Mouse (Mus musculus): ENCODE results near the gene S1pr1. TPM values are rescaled to one million over a fixed set of nuclear protein-coding genes. Genes with fewer than 3 reads are reported as not detected.

The S1pr1 gene
- total RNA-seq, 4 experiments from 2014 or later, result 14.7 to 17.5 (median 15.3) TPM

DNA sequence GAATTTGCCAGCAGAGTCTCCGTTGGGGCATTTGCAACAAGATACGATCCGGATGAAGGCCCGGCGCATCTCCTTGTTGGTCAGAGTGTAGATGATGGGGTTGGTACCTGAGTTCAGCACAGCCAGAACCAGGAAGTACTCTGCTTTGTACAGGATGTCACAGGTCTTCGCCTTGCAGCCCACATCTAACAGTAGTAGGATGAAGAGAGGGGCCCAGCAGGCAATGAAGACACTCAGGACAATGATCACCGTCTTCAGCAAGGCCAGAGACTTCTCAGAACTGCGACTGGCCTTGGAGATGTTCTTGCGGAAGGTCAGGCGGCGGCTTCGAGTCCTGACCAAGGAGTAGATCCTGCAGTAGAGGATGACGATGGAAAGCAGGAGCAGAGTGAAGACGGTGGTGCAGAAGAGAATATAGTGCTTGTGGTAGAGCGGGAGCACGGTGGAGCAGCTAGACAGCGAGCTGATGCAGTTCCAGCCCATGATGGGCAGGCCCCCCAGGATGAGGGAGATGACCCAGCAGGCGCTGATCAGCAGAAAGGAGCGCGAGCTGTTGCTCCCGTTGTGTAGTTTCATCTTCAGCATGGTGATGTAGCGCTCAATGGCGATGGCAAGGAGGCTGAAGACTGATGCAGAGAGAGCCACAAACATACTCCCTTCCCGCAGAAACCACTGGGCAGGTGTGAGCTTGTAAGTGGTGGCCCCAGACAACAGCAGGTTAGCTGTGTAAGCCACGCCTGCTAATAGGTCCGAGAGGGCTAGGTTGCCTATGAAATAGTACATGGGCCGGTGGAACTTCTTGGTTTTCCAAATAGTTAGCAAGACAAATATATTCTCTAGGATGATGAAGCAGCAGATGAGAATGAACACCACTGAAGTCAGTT, 2.7 kb downstream of the S1pr1 start:
- no peak for DNase-seq

DNA sequence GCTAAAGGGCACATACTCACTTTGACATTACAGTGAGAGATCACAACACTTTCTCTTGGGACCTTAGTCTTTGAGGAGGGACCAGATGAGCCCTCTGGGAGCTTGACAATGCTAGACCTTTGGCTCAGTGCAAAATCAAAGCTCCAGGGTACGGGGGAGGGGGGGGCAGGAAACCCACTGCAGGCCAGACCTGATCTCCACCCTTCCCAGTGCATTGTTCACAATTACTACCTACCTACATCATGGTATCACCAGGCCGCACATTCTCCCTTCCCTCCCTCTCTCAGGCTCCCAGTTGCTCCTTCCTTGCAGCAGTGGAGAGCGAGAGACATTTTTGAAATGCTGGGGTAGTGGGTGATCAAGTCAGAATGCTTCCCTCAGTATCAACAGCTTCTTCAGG, 3.5 kb downstream of the S1pr1 start:
- no peak for DNase-seq

DNA sequence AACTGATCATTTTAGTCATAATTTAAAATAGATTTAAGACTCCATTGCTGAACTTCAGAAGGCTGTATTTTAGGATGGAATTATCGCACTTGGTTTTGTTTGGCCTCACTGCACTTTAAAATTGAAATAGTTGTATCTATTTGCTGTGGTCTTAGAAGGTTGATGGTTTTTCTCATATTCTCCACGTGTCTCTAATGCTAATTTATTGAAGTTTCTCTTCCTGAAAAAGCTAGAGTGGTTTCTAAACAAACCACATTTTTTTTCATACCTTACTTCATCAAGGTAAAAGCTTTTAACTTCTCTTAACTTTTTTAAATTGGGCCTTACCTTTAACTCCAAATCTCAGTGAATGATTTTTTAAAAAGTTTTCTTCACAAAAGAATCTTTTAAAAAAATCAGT, 4.8 kb downstream of the S1pr1 start:
- no peak for DNase-seq

DNA sequence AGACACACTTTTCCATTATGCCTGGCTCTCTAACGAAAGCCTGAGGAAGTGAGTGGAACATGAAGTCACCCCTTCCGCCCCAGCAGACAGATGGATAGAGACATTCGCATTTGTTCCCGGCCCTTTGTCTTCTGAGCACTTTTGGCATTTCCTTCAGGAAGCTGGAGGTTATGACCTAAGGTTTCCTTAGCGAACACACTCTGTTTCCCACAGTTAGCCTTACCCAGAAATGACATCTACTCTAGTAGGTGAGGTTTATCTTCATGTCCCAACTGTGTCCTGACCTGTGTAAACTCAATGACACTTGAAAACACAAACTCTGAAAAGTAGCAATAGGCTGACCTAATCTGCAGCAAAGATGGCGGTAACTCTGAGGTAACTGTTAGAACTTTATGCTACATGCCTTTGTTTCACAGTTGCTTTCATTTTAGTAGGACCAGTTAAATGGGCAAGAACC, 5.7 kb downstream of the S1pr1 start:
- DNase-seq, result peak; percentile 49

DNA sequence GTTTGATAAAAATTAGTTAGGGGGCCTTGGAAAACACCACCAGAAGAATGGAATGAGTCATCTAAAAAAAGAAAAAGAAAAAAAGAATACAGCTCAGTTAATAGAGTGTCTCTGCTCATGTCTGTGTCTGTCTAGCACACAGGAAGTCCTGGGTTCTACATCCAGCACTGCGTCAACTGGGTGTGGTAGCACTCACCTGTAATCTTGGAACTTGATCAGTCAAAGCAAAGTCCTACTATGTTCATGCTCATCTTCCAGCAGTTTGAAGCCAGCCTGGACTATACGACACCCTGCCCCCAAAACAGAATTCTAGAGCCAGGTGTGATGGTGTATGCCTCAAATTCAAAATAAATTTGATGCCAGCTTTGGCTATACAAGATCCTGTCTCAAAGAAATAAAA, 8.1 kb downstream of the S1pr1 start:
- DNase-seq, result no peak

DNA sequence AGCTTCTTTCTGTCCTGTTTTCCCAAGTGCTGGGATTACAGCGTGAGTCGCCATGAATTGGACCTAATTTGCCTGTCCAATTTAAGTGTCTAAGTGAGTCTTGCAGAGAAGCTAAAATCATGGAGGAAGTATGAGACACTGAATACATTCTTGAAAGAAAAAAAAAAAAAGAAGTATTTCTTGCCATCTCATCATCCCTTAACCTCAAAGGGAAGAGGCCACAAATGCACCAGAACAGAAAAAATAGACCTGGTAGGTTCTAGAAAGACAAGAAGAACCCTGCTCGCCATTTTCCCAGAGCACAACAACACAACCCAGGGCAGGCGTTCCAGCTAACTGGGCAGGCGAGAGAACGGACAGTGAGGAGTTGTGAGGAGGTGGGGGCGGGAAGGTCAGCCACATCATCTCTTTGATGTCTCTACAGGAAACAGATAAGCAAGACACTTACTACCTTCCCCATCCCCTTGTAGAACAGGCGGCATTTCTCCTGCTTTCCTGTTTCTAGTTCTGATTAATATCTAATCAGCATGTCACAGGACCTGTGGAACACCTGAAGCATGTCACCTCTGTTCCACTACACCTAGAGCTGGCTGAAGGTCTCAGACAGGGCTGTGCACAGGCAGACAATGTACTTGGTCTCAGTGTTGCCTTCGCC, 10.5 kb downstream of the S1pr1 start:
- no peak for DNase-seq

DNA sequence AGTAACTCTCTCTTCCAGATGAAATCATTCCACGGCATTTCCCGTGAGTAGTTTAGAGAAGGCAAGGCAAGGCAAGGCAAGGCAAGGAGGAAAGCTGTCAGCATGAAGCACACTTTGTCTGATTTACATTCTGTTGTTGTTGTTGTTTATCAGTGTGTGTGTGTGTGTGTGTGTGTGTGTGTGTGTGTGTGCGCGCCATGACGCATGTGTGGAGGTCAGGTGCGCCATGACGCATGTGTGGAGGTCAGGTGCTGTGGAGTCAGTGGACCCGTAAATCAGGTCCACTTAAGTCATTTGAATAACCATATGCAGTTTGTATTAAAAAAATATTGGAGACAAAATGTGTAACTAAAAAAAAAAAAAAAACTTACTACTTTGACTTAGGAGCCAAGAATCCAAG, 11.2 kb downstream of the S1pr1 start:
- no peak for DNase-seq

DNA sequence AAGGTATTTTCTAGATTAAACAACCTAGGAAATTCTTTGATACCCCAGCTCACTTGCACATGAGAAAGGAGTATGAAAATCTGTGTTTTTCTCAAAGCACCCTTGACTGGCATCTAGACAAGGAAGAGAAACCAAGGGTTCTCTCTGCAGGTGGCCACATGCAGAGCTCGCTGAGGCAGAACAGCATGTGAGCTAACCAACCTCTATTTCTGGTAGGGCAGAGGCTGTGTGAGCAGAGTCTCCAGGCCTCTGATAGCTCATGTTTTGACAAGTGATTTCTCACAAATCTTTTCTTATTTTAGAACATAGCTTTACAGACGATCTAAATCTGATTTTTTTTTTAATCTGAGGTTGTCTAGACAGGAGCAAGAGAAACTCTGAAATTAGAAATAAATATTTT, 12.8 kb downstream of the S1pr1 start:
- DNase-seq, result no peak

DNA sequence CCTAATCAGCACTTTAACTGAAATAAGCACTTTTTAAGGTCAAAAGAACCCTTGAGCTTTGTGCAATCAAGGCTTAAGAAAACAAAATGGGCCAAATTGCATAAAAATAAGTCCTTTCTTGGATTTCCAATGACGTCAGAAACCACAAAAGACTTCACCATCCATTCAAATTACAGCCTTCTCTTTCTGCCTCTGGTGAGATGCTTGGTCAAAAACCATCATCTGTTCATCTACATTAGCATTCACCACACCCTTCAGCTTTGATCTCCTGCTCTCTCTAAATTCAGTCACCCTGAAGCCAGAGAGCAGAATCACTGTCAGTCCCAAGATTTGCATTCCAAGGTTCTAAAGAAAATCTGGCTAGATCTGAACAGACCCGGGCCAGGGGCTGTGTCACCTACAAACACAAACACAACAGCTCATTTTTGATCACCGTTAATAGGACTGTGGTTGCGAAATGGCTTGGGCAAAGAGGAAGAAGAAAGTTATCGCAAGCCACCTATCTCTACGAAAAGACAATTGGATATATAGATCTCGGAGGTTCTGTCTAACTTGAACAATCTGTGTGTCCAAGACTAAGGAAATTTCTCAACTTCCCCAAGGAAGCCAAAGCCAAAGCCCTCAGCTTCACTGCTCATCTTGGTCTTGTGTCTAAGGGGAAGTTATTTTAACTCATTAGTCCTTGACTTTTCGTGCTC, 19.5 kb downstream of the S1pr1 start:
- DNase-seq, result no peak

DNA sequence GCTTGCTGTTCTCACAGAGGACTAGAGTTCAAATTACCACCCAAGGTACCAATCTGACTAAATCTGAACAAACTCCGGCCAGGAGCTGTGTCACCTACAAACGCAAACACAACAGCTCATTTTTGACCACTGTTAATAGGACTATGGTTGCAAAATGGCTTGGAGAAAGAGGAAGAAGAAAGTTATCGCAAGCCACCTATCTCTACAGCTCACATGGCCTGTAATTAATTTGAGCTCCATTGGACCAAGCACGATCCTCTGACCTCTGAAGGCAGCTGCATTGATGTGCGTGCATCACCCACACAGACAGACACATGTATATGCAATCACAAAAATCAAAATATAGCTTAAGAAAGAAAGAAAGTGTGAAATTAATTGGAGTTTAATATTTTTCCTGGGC, 20.7 kb downstream of the S1pr1 start:
- DNase-seq, result no peak

DNA sequence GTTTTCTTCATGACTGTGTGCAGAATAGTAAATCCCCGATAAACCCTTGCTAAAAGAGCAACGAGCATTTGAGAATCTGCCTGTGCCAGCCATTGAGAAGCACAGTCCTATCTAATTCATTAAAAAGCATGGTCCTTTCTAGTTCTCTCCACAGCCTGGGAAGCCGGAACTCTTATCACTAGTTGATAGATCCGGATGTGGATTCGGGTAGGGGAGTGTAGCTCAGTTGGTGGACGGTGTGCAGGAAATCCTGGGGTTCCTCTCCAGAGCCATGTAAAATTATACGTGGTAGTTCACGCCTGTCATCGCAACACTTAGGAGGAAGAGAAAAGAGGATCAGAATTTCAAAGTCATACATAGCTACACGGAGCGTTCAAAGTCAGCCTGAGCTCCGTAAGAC, 21.5 kb downstream of the S1pr1 start:
- DNase-seq, result no peak

DNA sequence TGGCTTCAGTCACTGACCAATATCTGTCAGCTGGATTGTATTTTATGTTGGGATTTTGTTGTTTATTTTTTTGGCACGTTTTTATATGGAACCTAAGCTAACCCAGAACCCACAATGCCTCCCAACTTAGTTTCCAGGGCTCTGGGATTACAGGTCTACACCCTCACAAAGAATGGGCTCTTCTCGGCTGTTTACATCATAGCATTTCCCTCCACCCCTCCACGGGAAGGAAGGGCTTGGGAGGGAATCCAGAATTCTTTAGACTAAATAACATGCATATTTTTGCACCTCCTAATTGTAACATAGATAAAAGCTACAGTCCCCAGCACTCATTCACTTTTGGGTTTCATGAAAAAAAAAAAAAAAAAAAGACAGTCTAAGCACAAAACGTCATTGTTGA, 22.0 kb downstream of the S1pr1 start:
- no peak for DNase-seq

DNA sequence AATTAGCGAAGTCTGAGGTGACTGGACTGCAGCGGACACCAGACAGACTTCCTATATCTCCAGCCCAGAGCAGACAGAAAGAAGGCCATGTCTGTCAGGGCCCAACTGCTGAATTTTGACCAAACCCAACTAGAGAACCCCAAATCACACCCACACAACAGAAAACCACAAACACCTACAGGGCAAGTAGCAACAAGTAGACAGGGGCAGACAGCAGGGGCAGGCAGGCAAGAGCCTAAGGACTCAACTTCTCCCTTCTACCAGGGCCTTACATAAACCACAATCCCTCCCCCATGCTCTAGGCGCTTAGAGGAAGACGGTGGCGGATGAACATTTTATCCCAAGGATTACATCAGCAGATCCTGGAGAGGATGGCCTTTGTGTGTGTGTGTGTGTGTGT, 22.5 kb downstream of the S1pr1 start:
- DNase-seq, result no peak

DNA sequence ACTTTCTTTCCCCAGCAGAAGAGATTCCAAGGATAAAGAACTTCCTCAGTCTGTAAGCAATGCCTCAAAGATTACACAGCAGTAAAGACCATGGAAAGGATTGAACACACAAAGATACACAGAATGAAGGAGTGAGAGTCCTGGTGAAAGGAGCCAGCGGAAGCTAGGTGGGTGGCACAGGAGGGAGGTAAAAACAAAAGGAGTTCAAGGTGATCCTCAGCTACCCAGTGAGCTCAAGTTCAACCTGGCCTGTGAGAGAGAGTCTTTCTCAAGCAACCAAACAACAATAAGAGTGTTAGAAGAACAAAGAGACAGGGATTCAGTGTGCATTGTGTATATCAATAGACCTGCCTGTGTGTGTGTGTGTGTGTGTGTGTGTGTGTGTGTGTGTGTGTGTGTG, 25.0 kb downstream of the S1pr1 start:
- DNase-seq, result no peak

DNA sequence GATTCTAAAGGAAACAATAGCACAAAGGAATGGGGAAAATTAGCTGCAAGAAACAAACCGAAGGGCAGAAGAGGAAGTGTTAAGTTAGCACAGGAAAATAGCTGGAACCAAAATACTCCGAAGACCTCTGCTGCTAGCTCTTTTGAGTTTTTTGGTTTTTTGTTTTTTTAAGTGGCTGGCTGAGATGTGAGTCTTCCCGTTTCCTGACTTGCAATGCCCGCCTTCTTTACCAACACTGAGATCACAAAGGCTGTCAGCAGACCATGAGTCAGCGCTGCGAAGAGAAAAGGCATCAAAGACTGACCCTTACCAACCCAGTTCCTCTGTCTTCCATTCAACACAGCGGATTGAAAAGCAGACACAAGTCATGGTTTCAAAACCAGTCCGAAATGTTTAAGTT, 25.5 kb downstream of the S1pr1 start:
- no peak for DNase-seq

DNA sequence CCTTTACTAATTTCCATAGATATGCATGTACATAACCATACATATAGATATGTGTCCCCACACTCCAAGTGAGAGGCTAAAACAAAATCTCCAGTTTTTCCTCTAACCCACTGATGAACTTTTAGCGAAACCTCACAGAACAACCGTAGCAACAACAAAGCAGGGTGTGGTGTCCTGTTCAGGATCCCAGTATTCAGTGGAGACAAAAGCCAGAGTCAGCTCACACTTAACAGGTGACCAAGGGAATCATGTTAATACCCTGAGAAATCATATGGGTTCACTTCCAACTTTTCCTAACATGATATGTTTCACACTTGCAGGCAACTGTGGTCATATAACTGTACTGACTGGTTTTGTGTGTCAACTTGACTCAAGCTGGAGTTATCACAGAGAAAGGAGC, 27.1 kb downstream of the S1pr1 start:
- no peak for DNase-seq

DNA sequence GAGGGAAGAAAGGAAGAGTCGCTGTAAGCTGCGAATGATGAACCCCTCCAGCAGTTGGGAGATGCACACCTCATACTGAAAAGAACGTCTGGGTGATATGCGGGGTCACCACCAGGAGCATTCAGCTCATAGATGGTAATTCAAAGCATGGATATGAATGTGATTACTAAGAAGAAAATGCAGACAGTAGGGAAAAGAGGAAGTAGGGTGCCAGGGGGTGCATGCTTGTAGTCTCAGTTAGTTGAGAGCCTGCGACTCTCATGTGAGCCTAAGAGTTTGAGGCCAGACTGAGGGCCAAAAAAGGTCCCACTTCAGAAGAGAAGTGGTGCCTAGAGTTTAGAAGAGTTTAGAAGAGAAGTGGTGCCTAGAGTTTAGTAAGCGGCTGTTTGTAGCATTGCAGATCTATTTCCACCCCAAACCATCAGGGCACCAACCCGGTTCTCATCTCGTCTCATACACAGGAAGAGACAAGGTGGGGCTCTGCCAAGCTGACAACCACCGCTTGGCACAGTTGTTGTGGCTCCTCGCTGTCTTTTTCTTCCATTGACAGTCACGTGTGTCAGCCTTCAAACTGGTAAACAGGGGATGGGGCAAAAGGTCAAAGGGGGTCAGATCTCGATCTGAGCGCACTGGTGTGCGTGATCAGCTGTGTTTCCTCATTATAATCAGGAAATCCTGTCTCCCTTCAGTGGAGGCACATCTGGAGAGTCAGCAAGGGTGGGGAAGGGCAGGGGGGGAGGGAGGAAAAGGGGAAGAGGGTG, 32.4 kb downstream of the S1pr1 start:
- peak; percentile 20 for DNase-seq

DNA sequence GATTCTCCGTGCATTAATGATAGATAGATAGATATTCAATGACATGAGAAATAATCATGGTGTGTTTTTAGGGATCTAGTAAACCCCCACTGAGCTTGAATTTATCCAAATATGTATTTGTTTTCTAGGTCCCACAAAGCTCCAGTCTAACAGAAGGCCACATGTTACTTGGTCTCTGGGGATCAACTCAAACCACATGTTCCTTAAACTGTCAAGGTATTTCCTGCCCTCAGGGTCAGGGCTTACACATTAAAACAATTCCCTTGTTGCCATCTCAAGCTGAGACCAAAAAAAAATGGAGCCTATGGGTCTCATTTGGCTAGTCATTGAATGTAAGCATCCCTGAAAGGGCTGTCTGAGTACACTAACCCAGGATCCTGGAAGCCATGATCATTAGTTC, 33.7 kb downstream of the S1pr1 start:
- no peak for DNase-seq

DNA sequence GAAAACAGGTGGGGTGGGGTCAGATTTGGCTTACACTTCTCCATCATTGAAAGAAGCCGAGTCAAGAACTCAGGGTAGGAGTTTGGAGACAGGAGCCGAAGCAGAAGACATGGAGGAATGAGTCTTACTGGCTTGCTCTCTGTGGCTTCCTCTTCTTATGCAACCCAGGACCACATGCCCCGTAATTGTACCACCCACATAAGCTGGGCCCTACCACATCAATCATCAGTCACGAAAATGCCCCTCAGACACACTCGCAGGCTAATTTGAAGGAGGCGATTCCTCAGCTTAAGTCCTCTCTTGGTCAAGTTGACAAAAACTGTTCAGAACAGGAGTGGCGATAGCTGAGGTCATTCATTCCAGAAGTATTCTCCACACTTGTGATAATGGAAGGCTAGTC, 35.9 kb downstream of the S1pr1 start:
- no peak for DNase-seq

DNA sequence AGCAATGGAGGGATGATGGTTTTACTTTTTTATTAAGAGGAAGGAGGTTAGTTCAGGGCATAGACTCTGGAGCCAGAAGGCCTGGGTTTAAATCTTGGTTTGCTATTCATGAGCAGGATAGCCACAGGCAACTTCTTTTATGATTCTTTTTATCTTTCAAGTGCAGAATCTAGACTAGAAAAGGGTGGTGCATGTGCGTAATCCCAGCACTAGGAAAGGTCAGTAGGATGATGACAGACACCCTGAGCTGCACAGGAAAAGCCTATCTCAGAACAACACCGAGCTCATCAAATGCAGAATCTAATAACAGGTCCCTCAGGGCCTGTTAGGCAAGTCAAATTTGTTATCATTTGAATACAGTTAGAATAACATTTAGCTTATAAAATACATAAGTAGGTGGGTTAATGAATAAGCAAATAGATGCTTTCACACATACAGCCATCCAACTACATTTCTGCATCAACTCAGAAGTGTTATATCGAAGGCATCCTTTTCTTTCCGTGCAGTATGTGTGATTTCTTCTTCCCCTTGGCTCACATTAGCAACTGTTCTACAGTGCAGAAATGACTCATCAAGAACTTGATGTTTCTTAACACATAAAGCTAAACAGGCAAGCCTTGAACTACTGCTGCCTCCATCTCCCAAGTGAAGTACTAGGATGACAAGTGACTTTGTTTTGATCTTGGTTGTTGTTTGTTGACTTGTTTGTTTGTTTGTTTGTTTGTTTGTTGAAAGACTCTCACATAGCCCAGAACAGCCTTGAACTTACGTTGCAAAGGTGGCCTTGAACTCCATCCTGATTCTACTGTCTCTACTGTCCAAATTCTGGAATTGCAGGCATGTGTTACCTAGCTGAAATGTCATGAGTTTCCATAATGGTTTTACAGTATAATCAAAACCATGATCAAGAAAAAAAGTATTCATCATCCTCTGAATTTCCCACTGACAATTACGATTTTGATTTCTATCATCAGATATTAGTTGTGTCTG, 39.0 kb downstream of the S1pr1 start:
- DNase-seq, result no peak

DNA sequence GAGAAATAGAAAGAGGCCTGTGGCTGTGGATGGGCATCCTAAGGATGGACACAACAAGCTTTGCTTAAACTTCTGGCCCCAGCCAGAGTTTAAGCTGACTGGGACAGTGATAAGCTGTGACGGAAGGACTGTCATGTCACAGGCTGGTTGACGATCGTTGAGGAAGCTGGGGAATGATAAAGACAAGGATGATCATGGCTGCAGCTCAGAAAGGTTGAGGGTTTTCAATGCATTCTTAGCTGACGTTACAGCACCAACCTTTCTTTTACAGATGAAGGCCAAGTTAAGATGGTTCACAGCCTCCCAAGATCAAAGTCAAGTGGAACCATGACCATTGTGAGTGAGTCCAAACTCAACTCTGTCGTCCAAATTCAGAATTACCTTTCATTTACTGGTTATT, 40.2 kb downstream of the S1pr1 start:
- DNase-seq, result no peak

All from adrenal gland, adult 8-10 months (tissue).